Mouse (Mus musculus) urinary bladder, adult 18-20 months (tissue): ENCODE measurements around the gene Nr3c2.

ENCODE experiments used
- DNase-seq, 2 experiments: peaks; one replicate each; pipeline ENCODE4 v3.0.0; 2022; ENCODE audit warnings: low spot score in 2 of 2, mixed read lengths in 2 of 2

Gene Nr3c2

DNA sequence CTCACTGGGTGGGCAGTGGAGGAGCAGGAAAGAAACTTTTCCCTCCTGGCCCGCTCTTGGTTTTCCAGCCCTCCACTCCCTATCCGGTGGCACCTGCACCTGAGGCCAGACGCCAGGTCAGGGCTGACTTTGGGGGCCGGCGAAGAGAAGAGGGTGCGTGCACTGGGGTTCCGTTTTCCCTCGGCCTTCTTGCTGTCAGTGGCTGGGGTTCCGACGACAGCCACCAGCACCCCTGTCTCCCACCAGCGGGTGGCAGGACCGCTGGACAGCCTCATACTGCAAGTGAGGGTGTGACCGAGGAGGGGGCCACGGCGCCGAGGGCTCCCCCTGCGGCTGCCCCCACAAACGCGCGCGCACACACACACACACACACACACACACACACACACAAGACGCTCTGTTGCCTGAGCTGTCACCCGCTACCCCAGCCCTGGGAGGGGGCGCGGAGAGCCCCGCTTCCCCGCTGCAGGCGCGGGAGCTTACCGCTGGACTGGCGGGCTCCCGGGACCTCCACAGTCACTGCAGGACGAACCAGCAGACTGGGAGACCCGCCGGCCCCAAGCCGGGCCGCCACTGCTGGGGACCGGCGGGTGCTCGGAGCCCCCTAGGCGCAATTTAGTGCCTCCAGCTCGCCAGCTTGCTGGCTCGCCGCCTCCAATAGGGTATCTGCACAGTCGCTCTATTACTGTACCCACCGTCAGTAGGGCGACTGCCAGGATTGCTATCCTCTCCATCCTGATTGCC lies at the start of gene Nr3c2:
Gene Nr3c2, plus strand, starts transcription at position 32 of the 744 bp plus-strand sequence.
- DNase-seq: peak in 1 of 2 experiments; percentile 60

DNA sequence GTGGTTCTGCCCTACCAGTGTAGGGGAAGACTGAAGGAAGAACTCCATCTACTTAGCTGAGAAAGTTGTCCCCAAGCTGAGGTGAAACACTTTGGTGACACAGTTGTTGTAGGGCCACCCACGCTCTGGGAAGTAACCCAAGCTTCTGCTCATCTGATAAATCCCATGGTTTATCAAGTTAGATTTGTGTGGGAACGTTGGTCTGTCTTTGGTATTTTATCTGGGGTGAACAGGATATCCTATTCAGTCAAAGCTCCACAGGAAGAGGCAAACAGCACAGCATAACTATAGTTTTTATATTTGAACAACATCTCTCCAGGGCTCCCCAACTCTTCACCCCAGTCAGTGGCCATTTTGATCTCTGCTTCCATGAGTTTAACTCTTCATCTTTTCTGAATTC lies 40.7 kb upstream of the Nr3c2 start:
- no peak for DNase-seq

DNA sequence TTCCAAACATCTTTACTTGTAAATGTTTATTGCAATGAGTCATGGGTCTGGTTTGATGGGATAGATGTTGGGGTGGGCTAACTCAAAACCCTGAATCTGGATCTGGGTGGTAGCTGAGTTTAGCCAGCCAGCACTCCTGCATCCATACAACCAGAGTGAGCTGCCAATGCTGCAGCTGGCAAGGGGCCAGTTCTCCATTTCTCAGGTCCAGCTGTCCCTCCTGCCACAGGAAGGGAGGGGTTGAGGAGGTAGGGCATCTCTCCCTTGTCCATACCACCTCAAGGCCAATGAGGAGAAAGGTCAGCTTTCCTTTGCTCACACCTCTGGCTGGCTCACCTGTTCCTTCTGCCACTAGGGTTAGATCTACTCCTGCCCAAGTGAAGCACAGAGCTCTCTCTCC lies 39.5 kb upstream of the Nr3c2 start:
- DNase-seq: no peak

DNA sequence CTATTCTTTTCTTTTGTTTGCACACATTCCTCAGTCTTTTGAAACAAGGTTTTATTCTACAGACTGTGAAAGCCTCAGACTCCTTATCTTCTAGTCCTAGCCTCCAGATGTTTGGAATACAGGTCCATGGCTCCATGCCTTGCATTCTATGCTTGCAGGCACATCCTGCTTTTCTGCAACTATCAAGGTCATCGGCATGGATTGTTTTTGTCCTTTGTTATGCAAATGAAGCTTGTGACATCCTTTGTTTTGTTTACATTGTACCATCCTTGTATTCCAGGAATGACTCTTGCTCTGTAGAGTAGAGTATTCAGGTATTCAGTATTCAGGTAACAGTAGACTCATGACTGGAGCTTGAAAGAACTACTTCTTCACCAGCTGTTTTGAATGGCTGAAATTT lies 36.2 kb upstream of the Nr3c2 start:
- no peak for DNase-seq

DNA sequence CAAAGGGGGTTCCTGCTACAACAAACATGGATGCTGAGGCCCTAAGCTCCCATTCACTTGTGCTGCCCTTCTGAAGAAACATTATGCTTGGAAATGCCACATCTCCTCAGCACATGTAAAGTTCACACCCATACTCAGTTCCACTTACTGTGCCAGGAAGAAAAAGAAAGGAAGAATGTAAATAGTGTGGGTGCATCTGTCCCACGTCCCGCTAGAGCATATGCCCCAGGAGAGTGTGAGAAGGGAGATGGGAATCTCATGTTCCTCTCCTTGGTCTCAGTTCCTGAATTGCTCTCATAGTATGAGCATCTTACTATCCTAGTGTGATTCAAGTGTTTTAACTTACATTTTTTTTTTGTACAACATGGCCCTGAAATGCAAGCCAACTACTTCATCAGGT lies 22.4 kb upstream of the Nr3c2 start:
- no peak for DNase-seq

DNA sequence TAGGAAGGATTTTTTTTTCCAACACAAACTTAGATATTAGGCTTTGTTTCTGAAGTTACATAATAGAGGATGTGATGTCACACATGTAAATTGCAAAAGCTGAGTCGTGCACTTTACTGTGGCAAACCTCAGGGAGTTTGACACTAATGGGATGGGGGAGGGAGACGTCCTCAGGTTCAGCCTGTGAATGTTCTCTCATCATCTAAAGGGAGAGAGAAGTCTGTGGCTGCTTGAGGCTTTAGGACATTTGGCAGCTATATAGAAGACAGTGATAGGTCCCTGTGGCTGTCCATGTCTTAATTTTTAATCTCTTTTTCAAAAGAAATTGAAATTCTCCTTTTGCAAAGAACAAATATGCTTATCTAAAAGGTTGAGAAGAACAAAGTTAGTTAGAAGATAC lies 2.2 kb upstream of the Nr3c2 start:
- DNase-seq: no peak

DNA sequence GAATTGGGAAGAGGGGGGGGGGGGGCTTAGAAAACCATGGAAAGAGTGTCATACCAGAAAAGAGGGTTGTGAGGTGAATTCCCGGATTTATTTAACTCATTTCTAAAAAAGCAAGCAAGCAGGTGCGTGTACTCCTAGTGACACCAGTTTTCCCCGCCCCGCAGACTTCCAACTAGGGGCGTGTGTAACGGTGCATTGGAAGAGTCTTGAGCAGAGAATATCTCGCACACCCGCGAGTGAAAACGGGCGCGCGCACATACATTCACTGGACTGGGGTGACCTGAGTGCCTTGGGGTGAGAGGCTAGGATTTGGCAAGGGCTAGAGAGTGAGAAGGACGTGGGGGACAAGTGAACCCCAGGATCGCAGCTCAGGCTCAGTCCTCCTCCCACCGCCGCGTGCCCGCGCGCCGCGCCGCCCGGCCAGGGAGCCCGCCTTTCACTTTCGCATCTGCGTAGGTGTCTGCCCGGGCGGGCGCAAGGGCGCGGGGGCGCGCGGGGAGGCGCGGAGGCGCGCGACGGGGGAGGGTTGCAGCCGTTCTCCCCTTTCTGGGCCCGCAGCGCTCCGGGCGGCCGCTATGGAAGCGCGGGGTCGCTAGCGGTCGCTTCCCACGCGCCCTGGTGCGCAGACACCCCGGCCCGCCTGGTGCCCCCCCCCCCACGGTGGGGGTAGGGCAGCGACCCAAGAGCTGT lies 376 bp upstream of the Nr3c2 start:
- peak; percentile 55 to 76 for DNase-seq

DNA sequence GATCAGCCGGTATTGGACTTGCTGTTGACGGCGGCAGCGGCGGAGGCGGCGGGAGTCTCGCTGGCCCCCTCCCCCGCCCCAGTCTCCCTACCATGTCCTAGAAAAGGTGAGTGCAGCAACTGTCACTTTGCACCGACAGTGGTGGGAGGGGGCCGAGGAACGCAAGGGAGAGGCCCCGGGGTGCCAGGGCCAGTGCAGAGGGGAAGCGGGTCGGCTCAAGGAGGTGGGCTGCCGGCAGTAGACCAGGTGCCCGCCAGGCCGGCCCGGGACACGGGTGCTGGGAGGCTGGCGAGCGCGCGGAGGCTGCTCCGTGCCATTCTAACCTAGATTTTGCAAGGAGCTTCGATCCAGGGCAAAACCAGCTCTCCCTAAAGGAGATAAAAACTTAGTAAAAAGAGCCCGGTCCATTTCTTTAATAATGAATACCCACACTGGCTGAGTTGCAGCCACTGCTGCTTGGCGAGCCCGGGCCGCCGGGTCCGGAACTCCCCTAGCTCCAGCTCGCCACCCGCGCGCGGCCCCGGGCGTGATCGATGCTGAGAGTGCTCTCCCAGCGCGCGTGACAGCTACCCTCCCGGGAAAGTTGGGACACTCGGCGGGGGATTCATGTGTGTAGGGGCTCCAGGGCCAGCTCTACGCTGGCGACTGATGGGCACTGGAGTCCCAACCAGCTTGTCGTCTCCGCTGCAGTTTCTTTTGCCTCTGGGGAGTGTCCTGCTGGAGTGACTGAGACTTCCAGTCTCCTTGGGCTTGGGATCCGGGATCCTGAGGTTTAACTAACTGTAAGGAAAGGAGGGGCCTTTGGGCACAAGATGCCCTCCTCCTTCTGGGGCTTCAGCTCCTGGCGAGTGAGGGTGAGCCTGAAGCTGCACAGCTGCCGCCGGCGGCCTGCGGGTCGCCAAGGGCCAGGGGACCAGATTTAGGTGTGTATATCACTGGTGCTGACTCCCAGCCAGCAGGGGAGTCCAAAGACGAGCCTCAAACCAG lies 1.2 kb downstream of the Nr3c2 start:
- DNase-seq: peak; percentile 29 to 78

DNA sequence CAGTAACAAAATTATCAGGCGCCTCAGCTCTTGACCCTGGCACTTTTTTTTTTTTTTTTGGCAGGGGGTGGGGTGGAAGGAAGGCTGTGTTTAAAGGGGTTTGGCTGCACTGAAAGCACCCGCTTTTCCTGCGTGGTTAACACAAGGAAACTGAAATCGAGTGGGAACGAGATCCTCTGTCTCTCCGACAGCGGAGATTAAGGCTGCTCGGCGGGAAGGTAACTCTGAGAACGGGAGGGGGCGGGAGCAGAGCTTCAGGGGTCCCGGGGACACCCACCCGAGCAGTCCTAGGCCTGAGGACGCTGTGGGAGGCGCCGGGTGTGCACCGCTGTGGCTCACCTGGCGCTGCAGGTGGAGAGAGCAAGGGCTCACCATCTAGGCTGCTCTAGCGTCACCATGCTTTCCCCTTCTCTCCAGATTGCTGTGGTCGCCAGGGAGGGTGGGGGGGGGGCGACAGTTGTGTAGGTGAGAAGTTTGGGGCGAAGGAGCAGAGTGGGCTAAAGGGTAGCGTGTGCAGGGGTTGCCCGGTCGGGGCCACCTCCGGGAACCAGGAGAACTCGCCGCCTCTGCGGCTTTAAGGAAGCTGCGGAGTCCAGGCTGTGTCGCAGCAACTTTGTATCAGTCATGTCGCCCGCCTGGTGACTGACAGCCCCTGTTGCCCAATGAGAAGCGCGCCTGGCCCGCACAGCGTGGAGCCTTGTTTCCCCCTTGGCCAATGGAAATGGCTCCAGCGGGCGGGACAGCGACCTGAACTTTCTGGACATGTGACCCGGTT lies 2.4 kb downstream of the Nr3c2 start:
- DNase-seq: peak; percentile 92 to 98

DNA sequence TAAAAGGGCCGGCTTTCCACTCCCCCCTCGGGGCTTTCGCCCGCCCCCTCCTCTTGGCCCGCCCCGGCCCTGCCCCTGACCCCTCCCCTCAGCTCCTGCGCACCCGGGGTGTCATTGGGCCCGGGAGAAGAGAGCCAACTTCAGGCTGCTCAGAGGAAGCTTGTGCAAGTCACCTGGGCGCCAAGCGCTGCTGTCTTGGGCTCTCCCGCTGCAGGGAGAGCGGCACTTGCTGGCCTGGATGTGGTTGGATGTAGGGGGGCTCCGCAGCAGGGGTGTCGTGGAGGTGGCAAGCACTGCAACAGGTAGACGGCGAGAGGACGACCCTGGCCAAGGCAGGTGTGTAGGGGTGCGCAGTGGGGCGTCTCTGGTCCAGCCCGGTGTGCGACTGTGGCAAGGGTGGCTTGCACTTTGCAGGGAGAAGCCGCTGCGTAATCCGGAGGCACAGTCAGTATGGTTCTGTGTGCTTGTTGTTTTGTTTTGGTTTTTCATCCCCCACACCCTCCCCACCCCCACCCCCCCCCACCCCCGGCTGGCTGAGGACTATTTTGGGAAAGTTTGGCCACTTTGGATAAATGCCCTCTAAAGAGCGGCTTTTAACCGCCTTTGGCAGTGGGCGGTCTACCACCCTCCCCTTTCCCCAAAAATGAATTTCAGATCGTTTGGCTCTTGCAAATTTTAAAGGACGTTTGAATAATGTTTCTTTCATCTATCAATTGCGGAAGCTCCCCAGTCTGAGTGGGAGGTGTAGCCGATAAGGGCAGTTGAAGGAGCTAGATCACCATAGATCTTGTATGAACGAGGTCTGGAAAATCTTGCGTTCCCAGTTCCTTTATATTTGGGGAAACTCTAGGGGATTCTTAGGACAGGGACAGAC lies 3.2 kb downstream of the Nr3c2 start:
- no peak for DNase-seq

DNA sequence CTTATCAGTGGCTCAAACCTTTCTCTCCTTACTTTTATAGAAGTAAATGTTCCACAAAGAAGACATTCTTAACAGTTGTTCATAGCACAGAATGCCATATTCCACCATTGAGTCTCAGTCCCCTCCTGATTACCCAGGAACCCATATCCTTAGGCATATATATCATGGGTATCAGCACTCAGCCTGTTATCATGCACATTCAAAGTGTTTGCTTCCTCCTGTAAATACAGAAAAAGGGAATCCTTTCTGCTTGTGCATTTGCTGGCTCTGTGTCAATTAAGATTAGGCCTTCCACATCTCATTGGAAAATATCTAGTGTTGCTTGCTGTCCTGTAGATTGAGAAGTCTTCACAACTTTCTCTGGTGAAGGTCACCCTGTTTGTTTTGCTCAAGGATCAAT lies 12.0 kb downstream of the Nr3c2 start:
- DNase-seq: no peak

DNA sequence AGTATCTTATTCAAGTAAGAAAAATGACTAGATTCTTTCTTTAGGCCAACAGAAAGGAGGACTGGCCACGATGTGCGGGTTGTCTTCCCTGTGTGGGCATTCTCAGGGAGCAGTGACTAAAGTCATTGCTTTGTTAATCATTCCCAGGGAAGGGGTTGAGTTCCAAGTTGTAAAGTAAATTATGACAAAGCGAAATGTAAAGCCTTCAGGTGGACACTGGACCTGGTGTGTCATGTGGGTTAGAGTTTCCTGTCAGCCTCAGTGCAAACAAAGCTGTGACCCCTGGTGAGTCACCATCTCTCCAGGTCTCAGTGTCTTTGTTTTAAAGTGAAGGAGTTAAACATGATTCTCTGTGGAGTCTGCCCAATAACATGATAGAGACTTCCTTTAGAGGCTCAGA lies 13.4 kb downstream of the Nr3c2 start:
- DNase-seq: peak in 1 of 2 experiments; percentile 17

DNA sequence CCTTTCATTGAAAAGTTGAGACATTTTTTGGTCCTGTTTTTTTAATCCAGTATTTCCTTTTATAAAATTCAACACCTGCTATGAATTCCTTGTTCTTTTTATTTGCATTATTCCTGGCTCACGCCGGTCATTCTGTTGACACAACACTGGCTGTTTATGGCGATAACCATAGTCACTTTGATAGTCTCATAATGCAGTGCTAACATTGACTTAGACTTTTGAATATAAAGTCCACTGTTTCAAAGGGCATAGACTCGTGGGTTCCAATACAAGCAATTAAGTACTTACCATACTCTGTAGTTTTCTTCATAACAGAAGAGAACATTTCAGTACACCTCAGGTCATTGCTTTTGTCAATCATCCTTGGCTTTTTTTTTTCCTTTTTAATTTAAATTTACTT lies 14.0 kb downstream of the Nr3c2 start:
- no peak for DNase-seq

DNA sequence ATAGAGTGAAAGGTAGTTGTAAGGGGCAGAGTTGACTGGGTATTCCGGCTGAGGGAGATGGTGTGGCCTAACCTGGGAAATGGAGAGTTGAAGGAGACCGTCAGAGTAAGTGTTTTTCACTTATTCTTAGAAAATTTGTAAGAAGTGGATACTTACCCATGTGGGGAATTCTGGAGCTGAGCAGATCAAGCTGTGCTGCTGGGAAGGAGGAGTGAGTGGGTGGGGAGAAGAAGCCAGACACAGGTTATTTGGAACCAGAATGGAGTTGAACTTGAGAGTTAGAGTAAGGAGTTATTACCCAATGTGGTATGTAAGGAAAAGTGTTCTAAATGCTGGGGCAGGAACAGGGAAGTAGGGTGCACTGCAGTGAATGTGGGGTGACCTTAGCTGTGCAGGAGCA lies 16.0 kb downstream of the Nr3c2 start:
- no peak for DNase-seq

DNA sequence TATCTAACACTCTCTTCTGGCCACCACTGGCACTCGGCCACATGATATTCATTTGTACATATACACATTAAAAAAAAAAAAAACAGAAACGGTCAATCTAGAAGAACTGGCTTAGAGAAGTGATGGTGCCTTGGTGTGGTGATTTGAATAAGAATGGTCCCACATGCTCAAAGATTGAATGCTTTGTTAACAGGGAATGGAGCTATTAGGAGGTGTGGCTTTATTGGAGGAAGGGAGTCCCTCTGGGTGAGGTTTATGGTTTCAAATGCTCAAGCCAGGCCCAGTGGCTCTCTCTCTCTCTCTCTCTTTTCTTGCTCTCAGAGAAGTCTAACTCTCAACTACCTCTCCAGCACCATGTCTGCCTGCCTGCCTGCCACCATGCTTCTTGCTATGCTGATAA lies 20.3 kb downstream of the Nr3c2 start:
- DNase-seq: no peak

DNA sequence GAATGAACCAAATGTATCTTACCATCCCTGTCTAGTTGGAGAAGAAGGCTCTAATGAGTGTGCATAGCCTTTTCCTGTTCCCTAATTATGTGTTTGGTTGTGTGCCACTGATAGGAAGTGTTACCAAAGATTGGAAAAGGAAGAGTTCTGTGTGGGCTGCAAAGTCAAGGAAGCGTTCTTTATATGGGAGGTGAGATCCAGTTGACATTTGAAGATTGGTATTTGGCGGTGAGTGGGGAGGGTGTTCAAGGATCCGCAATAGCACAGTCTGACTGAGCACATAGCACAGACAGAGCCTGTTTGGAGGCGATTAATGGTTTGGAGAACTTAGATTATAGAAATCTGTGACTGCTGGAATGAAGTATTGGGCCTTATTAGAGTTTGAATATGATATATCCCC lies 24.9 kb downstream of the Nr3c2 start:
- no peak for DNase-seq

DNA sequence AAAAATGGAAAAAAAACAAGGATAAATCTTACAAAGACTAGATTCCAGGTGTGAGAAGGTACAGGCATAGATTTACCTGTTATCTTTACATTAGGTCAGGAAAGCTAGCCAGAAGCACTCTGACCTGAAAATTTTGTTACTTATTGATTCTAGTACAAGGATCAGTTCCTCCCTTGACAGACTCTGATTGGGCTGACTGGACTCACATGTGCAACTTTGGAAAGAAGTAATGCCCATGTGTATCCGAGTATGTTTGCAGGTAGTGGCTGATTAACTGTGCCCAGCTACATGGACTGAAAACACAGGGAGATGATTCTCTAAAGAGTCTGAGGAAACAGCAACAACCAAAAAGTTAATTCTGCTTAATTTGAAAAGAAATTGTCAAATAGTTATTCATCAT lies 29.1 kb downstream of the Nr3c2 start:
- no peak for DNase-seq

DNA sequence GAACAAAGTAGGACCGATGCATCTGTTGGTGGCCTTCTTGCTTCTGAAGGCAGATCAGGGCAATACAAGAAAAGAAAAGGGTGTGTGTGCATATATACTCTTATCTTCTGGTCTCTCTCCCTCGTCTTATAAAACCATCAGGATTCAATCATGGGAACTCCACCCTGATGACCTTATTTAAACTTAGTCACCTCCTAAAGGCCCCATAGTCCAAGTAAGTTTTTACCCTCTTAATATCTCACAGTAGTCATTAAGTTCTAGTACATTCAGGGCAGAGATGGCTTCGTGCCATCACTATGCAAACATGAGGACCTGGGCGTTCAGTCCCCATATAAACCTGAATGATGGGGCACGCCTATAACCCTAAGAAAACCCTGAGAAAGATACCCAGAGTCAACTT lies 29.6 kb downstream of the Nr3c2 start:
- no peak for DNase-seq

DNA sequence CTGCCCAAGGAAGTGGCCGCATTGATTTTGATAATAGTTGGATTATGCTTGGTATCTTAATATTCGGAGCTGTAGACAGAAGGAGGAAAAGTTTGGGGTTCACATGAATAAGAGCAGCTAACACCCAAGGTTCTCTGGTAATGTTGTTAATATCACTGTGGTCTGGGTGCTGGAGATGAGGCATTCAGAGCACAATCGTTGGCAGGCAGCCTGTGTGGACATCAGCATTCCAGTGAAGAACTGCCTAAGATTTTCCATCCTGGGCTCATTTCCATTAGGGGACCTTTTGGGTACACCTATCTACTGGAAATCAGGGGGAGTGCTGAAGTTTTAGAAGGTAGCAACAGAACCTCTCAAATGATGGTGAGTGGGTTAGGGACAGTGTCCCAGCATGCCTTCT lies 65.8 kb downstream of the Nr3c2 start:
- DNase-seq: no peak

DNA sequence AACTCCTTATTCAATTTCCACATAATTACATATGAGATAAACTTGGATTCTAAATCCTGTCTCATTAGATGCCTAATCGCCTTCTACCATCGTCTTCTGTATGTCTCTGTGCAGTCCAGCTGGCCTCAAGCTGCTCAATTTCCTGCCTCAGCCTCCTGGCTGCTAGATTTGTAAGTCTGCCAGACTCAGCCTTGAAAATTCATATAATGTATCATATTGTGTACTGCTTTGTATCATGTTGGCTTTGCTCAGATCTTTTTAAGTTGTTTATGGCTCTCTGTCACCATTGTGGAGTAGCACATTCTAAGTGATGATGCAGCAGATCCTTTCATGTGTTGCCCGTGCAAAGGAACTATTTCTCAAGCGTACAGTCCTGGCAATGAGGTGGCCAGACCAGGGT lies 71.9 kb downstream of the Nr3c2 start:
- DNase-seq: no peak
